Mouse (Mus musculus) lung, embryonic 15.5 days (tissue): ENCODE data around the gene Dock3. TPM values are rescaled to one million over a fixed set of nuclear protein-coding genes. Genes with fewer than 3 reads are reported as not detected.

Source experiments
- microRNA-seq: library from miRNA; unstranded; fragments of <30 nt; microRNA quantifications from one replicate; pipeline ENCODE4, GENCODE M21; 2016
- polyA plus RNA-seq: library from polyadenylated mRNA; unstranded; fragments of >200 nt; fragmentation: Nextera tagmentation; extraction: Ambion mirVana; gene quantifications from 2 replicates; pipeline ENCODE4 v1.2.1, GENCODE M21; 2015

Gene Dock3
- polyA plus RNA-seq, 1 experiment from 2014 or later, result 0.27 TPM

Small RNA genes within 50 kb of the gene (microRNA-seq; reads per million reads assigned to microRNA genes)
- gene Gm22238, result not detected

Other genes with a start within 250 kb of the Dock3 start
- 13.3 and 17.8 TPM in 2 replicates for gene Mapkapk3, start 58.0 kb upstream of the Dock3 start, polyA plus RNA-seq
- 15.4 and 16.4 TPM in 2 replicates for gene Cish, start 64.1 kb upstream of the Dock3 start, polyA plus RNA-seq
- gene Hemk1, start 106.4 kb upstream of the Dock3 start, polyA plus RNA-seq, result 9.7 and 11.4 TPM in 2 replicates
- gene 6430571L13Rik, start 108.7 kb upstream of the Dock3 start, polyA plus RNA-seq, result 0.47 and 0.79 TPM in 2 replicates
- gene Cacna2d2, start 167.7 kb upstream of the Dock3 start, polyA plus RNA-seq, result 0.30 and 0.42 TPM in 2 replicates